Mouse (Mus musculus) heart, embryonic 14.5 days (tissue): ENCODE data around the gene Heg1. TPM values are rescaled to one million over a fixed set of nuclear protein-coding genes. Genes with fewer than 3 reads are reported as not detected.
A peak's percentile ranks its signal among the peaks of the same experiment; 100 is the strongest.

Experiments
- ATAC-seq: fragments of 200-750 bp; cut with Nextera tagmentation; 2 replicates; pipeline ENCODE4 v1.8.0; 2017; ENCODE audit warnings: low read depth, moderate TSS enrichment; ENCODE audit not compliant: insufficient number of reproducible peaks, insufficient read depth, low FRiP score
- H3K27ac ChIP-seq, 2 experiments: fragments of 200-500 bp in 1 of 2; fragments of 300-500 bp in 1 of 2; sonication (generic) in 1 of 2; replicated peaks in 1 of 2; 2 replicates each; pipeline ENCODE4 v1.5.1; 2012 to 2014; ENCODE audit warnings: low read depth in 2 of 2, low read length in 2 of 2, control low read depth in 1 of 2, mild to moderate bottlenecking in 1 of 2, mixed read lengths in 1 of 2; ENCODE audit not compliant: control insufficient read depth in 1 of 2, insufficient read depth in 1 of 2
- H3K27me3 ChIP-seq: fragments of 300-500 bp; sonication (generic); 2 replicates; pipeline ENCODE4 v1.6.1; 2014; ENCODE audit warnings: mild to moderate bottlenecking, low read length, control low read depth; ENCODE audit not compliant: control insufficient read depth, insufficient read depth
- H3K36me3 ChIP-seq: fragments of 300-500 bp; sonication (generic); 2 replicates; pipeline ENCODE4 v1.6.1; 2014; ENCODE audit warnings: mild to moderate bottlenecking, control low read depth, low read length, mixed read lengths; ENCODE audit not compliant: control insufficient read depth, insufficient read depth
- H3K4me1 ChIP-seq, 2 experiments: fragments of 200-500 bp in 1 of 2; fragments of 300-500 bp in 1 of 2; sonication (generic) in 1 of 2; 2 replicates each; pipeline ENCODE4 v1.6.1; 2012 to 2014; ENCODE audit warnings: low read length in 2 of 2, control low read depth in 1 of 2, mixed read lengths in 1 of 2; ENCODE audit not compliant: control insufficient read depth in 2 of 2, insufficient read depth in 2 of 2
- H3K4me2 ChIP-seq: fragments of 300-500 bp; sonication (generic); 2 replicates; pipeline ENCODE4 v1.6.1; 2014; ENCODE audit warnings: mild to moderate bottlenecking, low read length
- H3K4me3 ChIP-seq, 2 experiments: fragments of 200-500 bp in 1 of 2; fragments of 300-500 bp in 1 of 2; sonication (generic) in 1 of 2; 2 replicates each; pipeline ENCODE4 v1.5.1; 2012 to 2014; ENCODE audit warnings: low read length in 2 of 2, mild to moderate bottlenecking in 2 of 2, control low read depth in 1 of 2, low read depth in 1 of 2, moderate library complexity in 1 of 2; ENCODE audit not compliant: control insufficient read depth in 1 of 2, insufficient read depth in 1 of 2
- H3K9ac ChIP-seq: fragments of 300-500 bp; sonication (generic); 2 replicates; pipeline ENCODE4 v1.6.1; 2014; ENCODE audit warnings: mild to moderate bottlenecking, low read length
- H3K9me3 ChIP-seq: fragments of 300-500 bp; sonication (generic); 2 replicates; pipeline ENCODE4 v1.6.1; 2016; ENCODE audit warnings: low read length, control low read depth; ENCODE audit not compliant: control insufficient read depth
- WGBS: fragments of 180-500 bp; shearing (Covaris S2); extraction: QIAGEN DNeasy Blood & Tissue Kit; methylation state at CpG from one replicate; pipeline ENCODE4 v1.1.7; 2014; 5-methylcytosine and 5-hydroxymethylcytosine counted together
- polyA plus RNA-seq: library from polyadenylated mRNA; unstranded; fragments of >200 nt; fragmentation: Nextera tagmentation; extraction: Ambion mirVana; gene quantifications from 2 replicates; pipeline ENCODE4 v1.2.1, GENCODE M21; 2014

Gene Heg1
- polyA plus RNA-seq, 1 experiment from 2014 or later, result 40.5 TPM

GRCm38 (mm10) chr16:33708031-33708430, 23.9 kb downstream of the Heg1 start:
- 80% methylated on average over 10 of the region's 10 CpGs for WGBS
- no peak for ATAC-seq
- H3K4me2 ChIP-seq, result no peak overlapping the region
- no peaks in the 10 kb centered on the region for H3K27me3 ChIP-seq
- H3K9me3 ChIP-seq, result no peaks in the 10 kb centered on the region
- no peak overlapping the region for H3K27ac ChIP-seq
- H3K4me3 ChIP-seq, result no peak overlapping the region
- no peak overlapping the region for H3K9ac ChIP-seq
- peaks cover 46% of the 10 kb centered on the region for H3K36me3 ChIP-seq
- peaks cover 32 to 50% of the 10 kb centered on the region in 2 experiments for H3K4me1 ChIP-seq

GRCm38 (mm10) chr16:33708585-33709397, 24.6 kb downstream of the Heg1 start:
- no peak for ATAC-seq
- no peak overlapping the region for H3K9ac ChIP-seq
- 91% methylated on average over 12 of the region's 12 CpGs for WGBS
- no peak overlapping the region for H3K4me2 ChIP-seq
- H3K4me1 ChIP-seq, result peaks cover 37 to 48% of the 10 kb centered on the region in 2 experiments
- H3K36me3 ChIP-seq, result peaks cover 51% of the 10 kb centered on the region
- H3K9me3 ChIP-seq, result no peaks in the 10 kb centered on the region
- no peak overlapping the region for H3K27ac ChIP-seq
- H3K4me3 ChIP-seq, result no peak overlapping the region
- no peaks in the 10 kb centered on the region for H3K27me3 ChIP-seq

GRCm38 (mm10) chr16:33714271-33714670, 30.1 kb downstream of the Heg1 start:
- Histone ChIP-seq H3K27ac (peak overlapping the region; percentile 19 to 79; a peak in 2 of 4 replicates), H3K9ac (no peak overlapping the region), H3K4me1 (peaks cover 27 to 32% of the 10 kb centered on the region in 2 experiments), H3K9me3 (no peaks in the 10 kb centered on the region), H3K27me3 (no peaks in the 10 kb centered on the region), H3K4me3 (peak overlapping the region in 1 of 2 experiments; percentile 13; a peak in 1 of 4 replicates), H3K36me3 (peaks cover 71% of the 10 kb centered on the region), H3K4me2 (peak overlapping the region; percentile 40)
- WGBS, result 13% methylated on average over 13 of the region's 13 CpGs
- peak; percentile 45 for ATAC-seq

- no peak for ATAC-seq
- H3K4me1 ChIP-seq, result no peaks in the 10 kb centered on the region
- no peak overlapping the region for H3K9ac ChIP-seq
- no peak overlapping the region for H3K27ac ChIP-seq
- H3K4me3 ChIP-seq, result no peak overlapping the region
- H3K9me3 ChIP-seq, result peaks cover 7% of the 10 kb centered on the region; the same call in 1 of the 2 replicates
- 96% methylated on average over 2 of the region's 2 CpGs for WGBS
- peaks cover 96% of the 10 kb centered on the region for H3K36me3 ChIP-seq
- H3K27me3 ChIP-seq, result no peaks in the 10 kb centered on the region
- H3K4me2 ChIP-seq, result no peak overlapping the region
These were observed 39.1 kb downstream of the Heg1 start for GRCm38 (mm10) chr16:33723241-33723640.

GRCm38 (mm10) chr16:33723983-33724382, 39.8 kb downstream of the Heg1 start:
- H3K9ac ChIP-seq, result no peak overlapping the region
- H3K27me3 ChIP-seq, result no peaks in the 10 kb centered on the region
- no peak for ATAC-seq
- no peaks in the 10 kb centered on the region for H3K4me1 ChIP-seq
- no peak overlapping the region for H3K27ac ChIP-seq
- peaks cover 7% of the 10 kb centered on the region; the same call in 1 of the 2 replicates for H3K9me3 ChIP-seq
- H3K36me3 ChIP-seq, result peaks cover 96% of the 10 kb centered on the region
- no peak overlapping the region for H3K4me2 ChIP-seq
- WGBS, result 93% methylated on average over 3 of the region's 3 CpGs
- H3K4me3 ChIP-seq, result no peak overlapping the region

- Histone ChIP-seq H3K9me3 (peaks cover 7% of the 10 kb centered on the region; the same call in 1 of the 2 replicates), H3K36me3 (peaks cover 95% of the 10 kb centered on the region), H3K4me2 (no peak overlapping the region), H3K4me1 (peaks cover under 1 to 2% of the 10 kb centered on the region in 2 experiments; a peak in 3 of 4 replicates), H3K4me3 (no peak overlapping the region), H3K27me3 (no peaks in the 10 kb centered on the region), H3K9ac (no peak overlapping the region), H3K27ac (no peak overlapping the region)
- WGBS, result 90% methylated on average over 17 of the region's 17 CpGs
- no peak for ATAC-seq
These were observed 42.1 kb downstream of the Heg1 start for GRCm38 (mm10) chr16:33726261-33726660.

GRCm38 (mm10) chr16:33726892-33727291, 42.7 kb downstream of the Heg1 start:
- Histone ChIP-seq H3K4me3 (no peak overlapping the region), H3K4me1 (peaks cover 3 to 6% of the 10 kb centered on the region in 2 experiments; a peak in 3 of 4 replicates), H3K4me2 (no peak overlapping the region), H3K9me3 (peaks cover 7% of the 10 kb centered on the region; the same call in 1 of the 2 replicates), H3K27ac (no peak overlapping the region), H3K27me3 (no peaks in the 10 kb centered on the region), H3K9ac (no peak overlapping the region), H3K36me3 (peaks cover 94% of the 10 kb centered on the region)
- 80% methylated on average over 7 of the region's 7 CpGs for WGBS
- no peak for ATAC-seq
